Mouse (Mus musculus) C2C12 (cell line): Measurements from ENCODE around the gene Ak8.

ENCODE experiments used
- CTCF ChIP-seq: IDR thresholded peaks from one replicate; pipeline ENCODE4 v1.5.1; 2011; ENCODE audit not compliant: control insufficient read depth, insufficient read depth, insufficient read length
- MYOD1 ChIP-seq: IDR thresholded peaks from one replicate; pipeline ENCODE4 v1.6.1; 2011; ENCODE audit warnings: low read depth; ENCODE audit not compliant: control insufficient read depth, insufficient read length
- MYOG ChIP-seq: IDR thresholded peaks from one replicate; pipeline ENCODE4 v1.6.1; 2011; ENCODE audit not compliant: control insufficient read depth, insufficient read length; ENCODE audit errors: extremely low read depth

DNA sequence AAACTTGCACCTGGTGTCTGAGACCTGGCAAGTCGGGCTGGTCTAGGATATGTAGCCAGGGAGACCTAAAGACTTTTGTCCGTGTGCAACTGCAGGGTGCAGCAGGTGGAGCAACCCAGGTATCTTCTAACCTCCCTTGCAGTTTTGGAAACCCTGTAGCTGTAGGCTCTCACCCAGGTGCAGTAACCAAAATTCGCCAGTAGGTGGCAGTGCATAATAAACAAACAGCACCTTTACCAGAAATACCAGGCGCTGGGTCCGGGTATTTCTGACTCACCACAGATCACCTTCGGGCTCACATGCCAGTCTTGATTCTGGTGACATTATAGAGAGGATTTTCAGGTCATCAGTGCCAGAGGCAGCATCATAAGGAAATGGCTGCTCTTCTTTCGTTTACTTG is 55.5 kb downstream of the Ak8 start:
- TF ChIP-seq CTCF (peak; percentile 60), MYOG (no peak), MYOD1 (no peak)
